Mouse (Mus musculus): ENCODE measurements around the gene 1700001C19Rik.

DNA sequence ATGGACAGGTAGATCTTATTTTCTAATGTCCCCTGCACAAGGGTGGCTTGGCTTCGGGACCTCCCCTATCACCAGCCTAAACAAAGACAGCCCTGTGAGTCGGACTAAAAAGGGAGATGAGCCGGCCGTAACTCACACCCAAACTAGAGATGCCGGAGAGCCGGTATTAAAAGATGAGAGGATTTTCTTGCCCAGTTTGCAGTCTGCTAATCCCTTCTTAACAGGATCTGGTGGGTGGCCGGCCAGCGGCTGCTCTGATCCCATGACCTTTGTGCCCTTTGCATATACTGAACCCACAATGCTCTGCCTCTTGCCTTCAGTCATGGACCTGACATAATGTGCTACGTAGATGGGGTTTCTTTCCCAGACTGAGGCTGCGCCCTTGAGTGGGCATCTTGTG lies 36.7 kb downstream of the 1700001C19Rik start, which contains the start of gene Guca1a:
- TF ChIP-seq CTCF (IDR thresholded peaks at IDR 0.05; ENCODE audit: low read depth) (no peak), EP300 (IDR thresholded peaks at IDR 0.05; ENCODE audit: low read depth) (no peak)

Data from liver, postnatal 0 days (tissue).